Mouse (Mus musculus): ENCODE measurements at regions not wholly inside any gene's neighbourhood (a gene's known extent, or its start where the extent isn't known, plus 50 kb on each side); places are given as distances from the start of the nearest gene placed in this dataset.
A peak's percentile ranks its signal among the peaks of the same experiment; 100 is the strongest.

DNA sequence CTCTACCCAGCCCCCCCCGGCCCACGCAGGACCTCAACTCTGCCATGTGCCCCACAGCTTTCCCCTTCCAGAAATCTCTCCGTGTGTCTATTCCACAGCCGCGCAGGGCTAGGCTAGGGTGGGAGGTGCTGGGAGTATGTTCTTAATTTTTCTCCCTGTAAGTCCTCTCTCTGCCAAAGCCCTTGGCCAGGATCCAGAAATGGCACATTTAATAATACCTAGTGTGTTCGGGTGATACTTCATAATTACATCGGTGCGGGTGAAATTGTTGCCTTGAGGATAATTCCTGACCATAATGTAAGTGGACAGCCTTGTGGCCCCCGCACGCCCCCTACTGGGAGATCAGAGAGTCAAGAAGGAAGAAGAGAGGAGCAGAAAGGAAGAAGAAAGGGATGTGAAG lies 1093.5 kb downstream of the Mrps31 start:
- DNase-seq: peak; percentile 23

DNA sequence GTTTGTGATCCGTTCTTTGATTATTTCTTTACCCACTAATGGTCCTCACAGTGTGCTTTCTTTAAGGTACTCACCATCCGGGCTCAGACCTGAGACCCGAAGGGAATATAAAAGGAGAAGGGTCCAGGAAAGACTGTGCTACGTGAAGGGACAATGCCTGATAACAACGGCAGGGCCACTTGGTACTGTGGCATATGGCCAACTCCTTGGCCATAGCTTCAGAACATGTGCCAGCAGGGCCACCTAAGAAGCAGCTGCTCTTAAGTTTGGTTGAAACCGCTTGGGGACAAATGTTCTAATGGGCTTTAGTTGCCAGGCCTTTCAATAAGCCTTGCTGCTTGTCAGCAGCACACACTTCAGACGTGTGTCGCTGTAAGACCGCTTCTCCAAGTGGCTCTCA lies 1094.1 kb downstream of the Mrps31 start:
- no peak for DNase-seq

DNA sequence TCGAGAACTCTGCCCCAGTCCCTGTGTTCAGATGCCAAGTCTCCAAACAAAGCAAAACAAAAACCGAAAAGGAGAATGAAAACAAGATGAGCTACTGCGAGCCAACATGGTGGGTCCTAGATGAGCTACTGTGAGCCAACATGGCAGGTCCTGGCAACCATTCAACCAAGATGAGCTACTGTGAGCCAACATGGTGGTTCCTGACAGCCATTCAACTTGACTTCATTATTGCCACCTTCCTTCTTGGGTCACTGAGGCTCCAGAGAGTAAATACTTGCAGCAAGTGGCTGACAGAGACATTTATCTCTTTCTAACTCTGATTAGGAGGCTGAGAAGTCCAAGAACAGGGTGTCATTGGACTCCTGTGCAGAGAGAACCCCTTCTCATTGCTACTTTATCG lies 1094.8 kb downstream of the Mrps31 start:
- DNase-seq: no peak

DNA sequence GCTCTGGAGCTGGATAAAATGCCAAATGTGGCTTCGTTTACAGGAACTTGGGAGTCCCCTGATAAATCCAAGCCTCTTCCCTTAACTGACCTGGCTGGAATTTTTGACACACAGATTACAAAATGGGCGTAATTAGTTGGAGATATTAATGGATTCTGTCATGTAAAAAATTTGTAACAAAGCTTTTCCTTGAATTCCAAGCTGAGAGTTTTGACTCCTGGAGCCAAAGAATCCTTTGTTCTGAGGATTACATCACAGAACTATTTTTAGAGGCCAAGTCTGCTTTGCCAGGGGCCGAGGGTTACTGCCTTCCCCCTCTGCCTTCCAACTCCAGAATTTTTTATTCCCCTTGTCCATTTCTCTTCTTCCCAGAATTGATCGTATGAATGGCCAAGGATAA lies 1096.5 kb downstream of the Mrps31 start:
- no peak for DNase-seq

DNA sequence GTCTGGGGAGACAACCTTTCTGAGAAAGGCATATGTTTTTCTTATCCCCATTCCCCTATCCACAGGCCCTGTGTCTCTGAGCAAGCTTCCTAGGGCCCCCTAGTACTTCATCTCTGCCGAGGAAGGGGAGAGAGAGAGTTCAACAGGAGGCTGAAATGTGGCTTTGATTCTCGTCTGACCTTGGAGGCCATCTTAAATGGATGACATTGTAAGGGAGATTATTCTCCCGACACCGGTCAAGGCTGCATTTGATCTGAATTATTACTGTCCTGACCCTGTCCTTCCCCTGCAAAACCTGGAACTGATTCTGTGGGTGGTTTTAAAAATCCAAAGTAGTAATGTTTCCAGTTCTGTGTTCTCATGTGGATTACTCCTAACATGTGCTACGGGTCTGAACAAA lies 1098.9 kb downstream of the Mrps31 start:
- DNase-seq: no peak

DNA sequence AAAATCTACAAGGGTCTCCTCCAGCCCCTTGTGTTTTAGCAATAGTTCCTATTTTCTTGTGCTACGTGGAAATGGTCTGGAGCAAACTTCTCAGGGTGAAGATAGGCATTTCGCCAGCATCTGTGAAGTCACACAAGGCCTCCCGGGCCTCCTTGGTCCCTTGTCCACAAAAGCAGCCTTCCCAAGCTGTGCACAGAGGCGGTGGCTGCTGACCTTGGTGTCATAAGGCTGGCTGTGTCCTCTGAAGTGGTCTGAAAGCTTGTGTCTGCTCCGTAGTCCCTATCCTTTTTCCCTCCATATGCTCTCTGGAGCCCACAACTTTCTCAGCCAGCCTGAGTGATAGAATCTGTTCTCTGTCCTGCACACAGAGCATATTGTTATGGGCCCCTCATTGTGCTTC lies 1099.4 kb downstream of the Mrps31 start:
- no peak for DNase-seq

DNA sequence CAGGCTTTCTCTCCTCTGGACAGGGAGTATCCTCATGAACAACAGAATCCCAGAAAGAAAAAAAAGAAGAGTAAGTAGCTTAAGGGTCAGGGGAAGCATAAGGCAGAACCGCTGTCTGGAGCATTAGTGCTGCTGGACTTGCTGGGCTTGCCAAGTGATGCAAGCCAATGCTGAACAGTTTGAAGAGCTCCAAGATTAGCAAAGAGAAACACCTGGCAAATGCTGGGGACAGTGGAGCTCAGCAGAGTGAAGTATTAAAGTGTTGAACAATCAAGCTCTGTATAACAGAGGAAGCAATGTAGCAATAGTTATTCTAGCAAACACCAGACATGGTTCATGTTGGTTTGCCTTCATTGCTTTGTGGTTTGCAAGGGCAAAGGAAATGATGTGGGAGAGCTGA lies 1100.1 kb downstream of the Mrps31 start:
- no peak for DNase-seq

DNA sequence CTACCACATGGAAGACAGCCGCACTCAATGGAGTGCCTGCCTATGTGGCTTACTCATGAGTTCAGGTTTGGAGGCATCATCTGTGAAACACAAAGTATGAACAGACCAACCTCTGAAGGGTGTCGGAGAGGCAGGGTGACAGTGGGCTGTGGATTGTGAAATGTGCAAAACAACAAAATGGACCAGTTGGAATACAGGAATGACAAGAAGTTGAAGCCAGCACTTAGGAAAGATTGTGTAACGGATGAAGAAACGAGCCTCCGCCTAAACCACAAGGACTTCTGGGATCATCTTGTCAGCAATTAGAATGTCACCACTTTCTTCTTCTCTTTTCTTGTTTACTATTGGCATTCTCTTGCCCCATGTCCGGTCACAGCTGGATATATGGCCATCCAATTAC lies 1100.6 kb downstream of the Mrps31 start:
- no peak for DNase-seq

DNA sequence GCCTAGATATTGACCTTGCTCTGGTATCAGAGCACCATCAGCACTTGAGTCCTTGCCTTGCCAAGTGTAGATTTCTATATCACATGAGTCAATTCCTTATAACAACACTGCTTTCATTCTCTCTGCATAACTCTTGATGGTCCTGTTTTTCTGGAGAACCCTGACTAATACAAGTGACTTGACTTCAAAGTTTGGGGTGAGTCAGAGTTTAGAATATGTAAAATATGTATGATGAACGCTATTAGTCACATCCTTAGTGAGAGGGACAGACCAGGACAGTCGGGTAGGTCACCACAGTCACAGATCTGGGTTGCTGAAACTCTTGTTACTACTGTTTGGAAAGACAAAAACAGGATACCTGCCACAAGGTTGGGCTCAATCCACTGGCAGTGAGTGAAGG lies 1105.3 kb downstream of the Mrps31 start:
- no peak for DNase-seq

DNA sequence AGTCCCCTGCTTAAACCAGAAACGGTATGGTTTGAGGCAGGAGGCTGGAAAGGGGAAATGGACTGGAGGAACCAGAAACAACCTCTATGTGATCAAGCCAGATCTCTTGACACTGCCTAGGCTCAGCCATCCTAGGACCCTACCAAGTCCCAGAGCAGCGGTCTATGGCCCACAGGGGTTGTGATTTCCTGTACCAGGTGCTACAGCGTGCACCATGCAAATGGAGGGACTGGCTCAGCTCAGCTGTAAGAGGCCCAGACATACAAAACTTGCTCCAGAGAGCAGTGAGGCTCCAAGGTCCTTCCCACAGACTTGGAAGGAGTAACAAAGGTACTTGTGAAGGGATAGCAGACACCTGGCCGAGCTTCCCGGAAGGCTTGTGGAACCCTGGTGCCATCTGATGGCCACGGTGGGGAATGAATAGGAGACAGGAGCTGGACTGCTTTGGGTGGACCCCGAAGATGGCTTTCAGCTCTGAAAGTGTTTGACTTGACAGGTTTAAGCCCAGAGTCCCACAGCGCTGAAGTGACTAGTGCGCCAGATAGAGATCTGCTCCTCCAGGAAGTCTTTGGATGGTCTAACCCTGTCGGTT lies 1120.5 kb downstream of the Mrps31 start:
- peak; percentile 8 for DNase-seq

DNA sequence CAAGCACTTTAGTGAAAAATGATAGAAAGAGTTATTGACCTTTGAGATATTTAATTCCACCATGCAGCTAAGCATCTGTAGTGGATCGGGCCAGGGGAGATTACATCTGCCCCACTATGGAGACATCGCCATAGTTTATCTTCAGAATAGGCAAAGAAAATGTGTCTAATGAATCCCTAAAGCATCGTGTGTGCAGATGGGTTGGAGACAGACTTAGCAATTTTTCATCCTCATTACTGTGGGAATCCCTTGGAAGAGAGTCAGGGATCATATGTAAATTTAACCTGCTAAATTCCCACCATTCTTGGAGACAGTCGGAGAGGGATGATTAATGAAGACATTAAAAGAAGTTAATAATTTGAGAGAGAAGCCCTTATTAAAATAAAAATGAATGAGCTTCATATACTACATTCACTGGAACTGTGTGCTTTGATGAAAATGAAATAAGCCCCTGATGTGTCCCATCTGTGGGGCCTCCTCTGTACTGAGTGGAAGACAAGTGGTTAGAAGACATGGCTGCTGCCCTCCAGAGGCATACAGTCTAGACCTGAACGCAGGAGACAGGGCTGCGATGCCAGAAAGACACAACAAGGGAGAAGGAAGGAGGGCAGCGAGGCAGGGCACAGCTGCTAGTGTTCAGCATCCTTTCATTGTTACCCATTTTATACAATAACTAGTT lies 1126.7 kb downstream of the Mrps31 start:
- DNase-seq: no peak

DNA sequence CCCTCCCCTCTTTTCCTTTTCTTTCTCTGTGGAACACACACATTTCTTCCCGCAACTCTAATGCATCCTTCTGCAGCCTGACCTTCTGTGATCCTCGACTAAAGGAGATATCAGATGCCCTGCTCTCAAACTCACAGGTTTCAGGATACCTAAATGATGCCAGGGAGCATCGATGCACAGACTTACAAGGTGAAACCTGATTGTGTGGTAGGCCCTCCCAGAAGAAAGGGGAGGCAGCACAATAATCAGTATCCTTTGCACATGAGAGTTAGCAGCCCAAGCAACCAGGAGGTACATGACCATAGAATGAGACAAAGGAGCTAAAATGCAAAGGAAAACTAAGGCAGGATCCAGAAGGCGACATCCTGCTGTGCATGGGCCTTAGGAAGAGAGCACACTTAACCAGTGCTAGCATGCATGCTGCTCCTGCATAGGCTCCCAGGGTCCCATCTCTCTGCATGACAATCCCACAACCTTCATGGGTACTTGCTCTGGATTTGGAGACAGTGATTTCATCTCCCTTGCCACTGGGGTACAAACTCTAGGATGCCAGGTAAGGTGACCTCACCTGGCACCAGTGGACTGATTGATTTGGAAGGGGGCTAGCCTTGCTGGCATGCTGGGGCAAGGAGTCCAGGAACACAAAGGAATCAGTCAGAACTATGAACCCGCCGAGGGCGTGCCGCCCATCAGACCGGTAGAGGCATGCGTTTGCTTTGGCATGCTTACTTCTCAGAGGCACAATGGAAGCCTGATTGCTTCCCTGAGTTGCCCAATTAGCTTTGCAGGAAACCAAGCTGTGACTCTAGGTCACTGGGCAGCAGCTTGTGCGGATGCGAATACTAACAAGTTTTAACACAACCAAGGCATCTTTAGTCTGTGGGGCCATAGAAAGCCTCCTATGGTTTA lies 1142.7 kb downstream of the Mrps31 start:
- DNase-seq: no peak

DNA sequence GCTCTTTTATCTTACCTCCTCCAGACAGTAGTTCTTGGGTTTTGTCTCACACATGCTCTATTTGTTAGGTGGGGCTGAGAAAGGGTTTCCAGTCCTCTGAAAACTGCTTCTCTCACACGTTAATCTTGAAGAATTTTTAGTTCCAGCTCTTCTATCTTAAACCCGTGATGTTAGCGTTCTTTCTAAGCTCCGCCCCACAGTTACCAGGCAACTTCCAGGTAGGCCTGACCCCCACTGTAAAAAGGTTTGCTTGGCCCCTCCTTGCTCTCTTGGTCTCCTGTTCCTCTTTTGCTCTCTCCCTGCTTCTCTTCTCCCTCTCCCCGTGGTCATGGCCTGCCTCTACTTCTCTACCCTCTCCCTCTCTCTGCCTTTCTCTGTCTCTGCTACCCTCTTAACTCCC lies 1149.7 kb downstream of the Mrps31 start:
- no peak for DNase-seq

DNA sequence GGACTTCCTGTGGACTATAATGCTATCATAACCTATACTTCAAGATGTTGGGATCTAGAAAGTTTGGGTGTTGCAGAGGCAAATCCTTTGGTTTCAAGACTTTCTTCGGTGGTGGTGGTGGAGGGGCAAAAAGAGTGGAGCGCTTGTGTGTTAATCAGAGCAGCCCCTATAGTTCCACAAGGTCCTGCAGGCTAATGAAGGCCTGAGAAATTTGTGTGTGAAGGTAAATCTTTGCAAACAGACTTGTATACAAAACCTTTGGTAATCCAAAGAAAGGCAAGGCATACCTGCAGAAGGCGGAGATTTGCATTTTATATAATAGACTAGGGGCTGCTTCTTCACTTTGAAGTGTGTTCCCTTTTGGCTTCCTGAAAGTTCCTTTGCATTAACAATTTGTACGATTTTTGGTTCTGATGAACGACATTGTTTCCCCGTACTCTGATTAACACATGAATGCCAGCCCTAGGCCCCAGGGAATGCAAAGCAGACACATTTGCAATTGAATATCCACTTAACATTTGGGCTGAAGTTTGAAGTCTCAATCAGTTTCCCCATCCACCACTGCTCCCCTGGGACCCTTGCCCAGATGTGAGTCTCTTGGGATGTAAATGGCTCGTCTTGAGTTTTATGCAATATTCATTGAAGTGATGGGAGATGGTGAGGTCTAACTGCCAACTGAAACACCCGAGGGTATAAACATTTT lies 1150.7 kb downstream of the Mrps31 start:
- no peak for DNase-seq

DNA sequence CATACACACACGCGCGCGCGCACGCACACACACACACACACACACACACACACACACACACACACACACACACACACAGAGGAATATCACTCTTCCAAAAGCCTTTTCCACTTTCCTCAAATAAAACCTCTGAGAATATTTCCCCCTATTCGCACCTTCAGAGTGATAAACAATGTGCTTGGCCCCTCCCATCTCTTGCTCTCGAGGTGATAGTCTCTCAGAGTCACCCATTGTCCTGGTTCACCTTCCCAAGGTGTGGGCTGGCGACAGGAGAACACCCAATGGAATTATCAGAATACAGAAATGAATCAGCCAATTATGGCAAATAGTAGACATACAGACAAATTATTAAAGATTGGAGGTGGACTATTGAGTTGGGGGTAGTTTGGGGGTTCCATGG lies 1151.3 kb downstream of the Mrps31 start:
- DNase-seq: no peak

DNA sequence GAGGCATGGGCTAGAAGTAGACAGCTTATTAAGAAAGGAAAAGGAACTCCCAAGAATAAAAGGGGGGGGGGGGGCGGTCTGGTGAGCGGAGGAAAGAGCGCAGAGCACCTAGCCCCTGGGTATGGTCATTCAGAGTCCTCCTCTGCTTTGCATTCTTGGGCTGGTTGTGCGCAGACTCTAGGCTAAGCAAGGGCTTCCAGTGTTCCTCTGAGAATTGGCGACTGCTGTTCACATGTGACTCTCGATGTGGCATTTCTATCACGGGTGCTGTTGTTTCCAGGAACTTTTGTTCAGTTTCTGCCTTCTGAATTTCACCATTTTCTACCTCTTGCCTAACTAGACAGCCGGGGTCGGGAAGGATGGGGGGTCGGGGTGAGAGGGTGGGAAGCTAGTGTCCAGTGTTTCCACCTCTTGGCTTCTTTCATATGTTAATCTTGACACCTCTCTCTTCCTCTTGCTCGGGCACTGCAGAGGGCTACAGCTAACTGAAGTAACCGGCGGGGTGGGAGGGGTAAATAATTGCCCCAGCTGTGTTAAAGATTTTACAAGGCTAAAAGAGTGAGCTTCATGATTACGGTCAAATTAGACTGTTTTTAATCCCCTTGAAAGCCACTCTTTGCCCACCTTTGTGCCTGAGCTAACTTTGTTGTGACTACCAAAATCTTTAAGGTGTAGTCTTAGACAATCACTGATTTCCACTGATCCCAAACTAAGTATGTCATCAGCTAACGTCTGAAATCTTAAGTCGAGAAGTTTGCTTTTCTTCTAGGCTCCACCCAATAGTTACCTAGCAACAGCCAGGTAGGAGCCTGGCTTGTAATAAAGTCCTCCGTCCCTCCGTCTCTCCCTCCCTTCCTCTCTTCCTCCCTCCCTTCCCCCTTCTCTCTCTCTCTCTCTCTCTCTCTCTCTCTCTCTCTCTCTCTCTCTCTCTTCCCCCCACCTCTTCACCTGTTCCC lies 1152.2 kb downstream of the Mrps31 start:
- no peak for DNase-seq

DNA sequence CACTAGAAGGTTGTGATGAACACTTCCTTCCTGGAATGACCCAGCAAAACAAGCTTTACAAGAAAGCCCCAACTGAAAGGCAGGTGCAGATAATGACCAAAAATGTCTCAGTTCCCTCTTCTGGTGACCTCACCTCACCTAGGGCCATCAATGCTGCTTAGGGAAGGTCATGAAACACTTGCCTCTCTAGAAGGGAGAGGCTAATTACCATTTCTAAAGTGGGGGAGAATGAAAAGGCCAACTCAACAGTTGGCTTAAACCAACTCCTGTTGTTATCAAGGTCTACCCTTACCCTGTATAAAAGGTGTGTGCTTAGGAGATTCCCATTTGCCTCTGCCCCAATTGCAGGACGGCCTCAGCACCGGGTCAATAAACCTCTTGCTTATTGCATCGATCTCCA lies 1156.7 kb downstream of the Mrps31 start:
- no peak for DNase-seq

DNA sequence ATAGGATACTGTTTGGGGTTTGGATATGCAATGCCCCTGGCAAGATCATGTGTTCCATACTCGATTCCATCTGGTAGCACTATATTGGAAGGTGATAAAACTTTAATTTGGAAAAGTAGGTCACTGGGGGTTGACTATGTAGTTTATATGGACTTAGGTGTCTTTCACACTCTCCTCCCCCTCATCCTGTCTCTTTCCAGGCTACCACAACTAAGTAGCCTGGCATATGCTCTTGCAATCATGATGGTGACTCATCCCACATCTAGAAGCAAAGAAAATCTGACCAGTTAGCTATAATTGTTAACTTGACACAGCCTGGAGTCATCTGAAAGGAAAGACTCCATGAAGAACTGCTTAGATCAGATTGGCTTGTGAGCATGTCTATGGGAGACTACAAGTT lies 1154.3 kb downstream of the Adam3 start:
- DNase-seq: no peak

DNA sequence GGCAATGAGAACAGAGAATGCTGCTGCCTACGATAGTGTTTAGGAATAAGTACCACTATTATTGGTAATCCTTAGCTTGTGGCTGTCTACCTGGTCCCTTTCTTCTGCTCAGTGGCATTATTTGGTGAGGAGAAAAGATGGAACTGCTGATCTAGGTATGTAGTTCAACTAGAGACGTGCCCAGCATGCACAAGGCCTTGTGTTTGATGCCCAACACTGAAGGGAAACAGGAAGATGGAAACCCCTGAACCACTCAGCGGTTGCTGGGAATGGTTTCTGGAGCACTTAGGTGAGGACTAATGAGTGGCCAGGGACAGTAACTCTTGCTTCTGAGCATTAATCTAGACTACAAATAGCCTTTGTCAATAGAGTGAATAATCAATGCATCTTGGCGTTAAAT lies 1145.5 kb downstream of the Adam3 start:
- no peak for DNase-seq

DNA sequence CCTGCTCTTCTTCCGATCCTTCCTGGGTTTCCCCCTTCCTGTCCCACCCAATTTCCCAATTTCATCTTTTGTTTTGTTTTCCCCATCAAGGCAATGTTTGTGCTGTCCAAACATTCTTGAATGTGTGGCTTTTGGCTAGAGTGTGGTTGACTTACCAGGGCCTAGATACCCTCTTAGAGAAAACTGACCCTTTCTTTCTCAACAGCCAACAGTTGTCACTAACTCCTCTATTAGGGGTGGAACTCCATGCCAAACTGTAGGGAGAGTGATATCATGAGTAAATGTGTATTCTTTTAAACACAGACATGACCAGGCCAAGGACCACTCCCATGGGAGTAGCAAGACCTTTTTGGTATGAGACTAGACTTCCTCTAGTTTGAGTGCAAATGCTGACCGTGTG lies 1145.0 kb downstream of the Adam3 start:
- no peak for DNase-seq
